Mouse (Mus musculus): ENCODE results near the gene Samd4b.

GRCm38 (mm10) chr7:28645366-28645765 lies 47.4 kb upstream of the Samd4b start:
- TF ChIP-seq POLR2A (IDR thresholded peaks at IDR 0.05; ENCODE audit: borderline replicate concordance, extremely low read depth, low read depth, low read length) (no peak), CTCF (IDR thresholded peaks at IDR 0.05; ENCODE audit: insufficient read depth, low read length) (no peak)

All from lung, adult 2 months (tissue).